Comparison of ENCODE assay signal across 9 mouse cellular contexts in the genomic region with DNA sequence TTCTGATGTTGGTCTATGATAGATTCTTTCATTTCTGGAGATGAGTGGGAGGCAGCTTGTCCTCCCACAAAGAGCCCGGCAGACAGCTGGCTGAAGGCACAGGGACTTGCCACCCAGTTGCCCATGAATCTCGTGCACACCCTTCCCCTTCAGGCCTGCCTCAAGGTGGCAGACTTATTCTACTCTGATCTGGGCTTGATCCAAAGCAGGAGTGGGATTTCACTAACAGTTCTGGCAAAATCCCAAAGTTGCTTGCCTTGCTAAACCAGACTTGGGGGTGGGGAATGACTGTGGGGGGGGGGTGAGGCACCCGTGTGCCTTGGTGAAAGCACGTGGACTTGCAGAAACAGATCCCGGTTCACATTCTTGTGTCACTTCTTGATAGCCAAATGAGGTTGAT. TPM values are rescaled to one million over a fixed set of nuclear protein-coding genes. Genes with fewer than 3 reads are reported as not detected.
DNase-seq lines count a peak whose midpoint lies in the region; ATAC-seq lines count a peak whose summit lies in the region.
"Had no signal": no experiment of that assay in that cellular context is flagged by ENCODE, and none has a peak within 500 bp of the region (broad histone marks: within the 10 kb centered on the region; RNA-seq: fewer than 3 reads in every experiment).

No protein-coding gene starts in this region.

- 37% methylated on average over 5 of the region's 5 CpGs for WGBS in neural tube, embryonic 11.5 days
- WGBS in forebrain, embryonic 14.5 days, result 18% methylated on average over 5 of the region's 5 CpGs
- WGBS in midbrain, embryonic 11.5 days, result 41% methylated on average over 5 of the region's 5 CpGs

- ATAC-seq in neural tube, embryonic 11.5 days (ENCODE audit: insufficient read depth, low FRiP score, low TSS enrichment), result no peak
- peak; percentile 72 for ATAC-seq in forebrain, embryonic 14.5 days
- ATAC-seq in midbrain, embryonic 11.5 days (ENCODE audit: low FRiP score), result no peak

- H3K36me3 ChIP-seq in neural tube, embryonic 11.5 days (ENCODE audit: control insufficient read depth, insufficient read depth, low read length), result no peaks in the 10 kb centered on the region
- H3K36me3 ChIP-seq in forebrain, embryonic 14.5 days (ENCODE audit: control insufficient read depth, insufficient read depth, low read length), result no peaks in the 10 kb centered on the region
- H3K36me3 ChIP-seq in midbrain, embryonic 11.5 days (ENCODE audit: control insufficient read depth, insufficient read depth, low read length), result no peaks in the 10 kb centered on the region

- H3K9me3 ChIP-seq in neural tube, embryonic 11.5 days (ENCODE audit: control insufficient read depth, low read length), result no peaks in the 10 kb centered on the region
- H3K9me3 ChIP-seq in forebrain, embryonic 14.5 days (replicated peaks; ENCODE audit: control insufficient read depth, low read length), result no peaks in the 10 kb centered on the region
- no peaks in the 10 kb centered on the region for H3K9me3 ChIP-seq in midbrain, embryonic 11.5 days (ENCODE audit: control insufficient read depth, low read length)
- H3K9me3 ChIP-seq: megakaryocyte, embryonic 14.5 days had no signal

- no peak overlapping the region for H3K4me2 ChIP-seq in neural tube, embryonic 11.5 days (ENCODE audit: low read depth)
- H3K4me2 ChIP-seq in forebrain, embryonic 14.5 days (ENCODE audit: low read length), result no peak overlapping the region
- no peak overlapping the region for H3K4me2 ChIP-seq in midbrain, embryonic 11.5 days

- H3K4me1 ChIP-seq in neural tube, embryonic 11.5 days (ENCODE audit: control insufficient read depth, insufficient read depth, low read length), result no peaks in the 10 kb centered on the region
- H3K4me1 ChIP-seq in forebrain, embryonic 14.5 days (ENCODE audit: control insufficient read depth, insufficient read depth, low read length), result no peaks in the 10 kb centered on the region; the same call in 1 of the 2 replicates
- H3K4me1 ChIP-seq in midbrain, embryonic 11.5 days (ENCODE audit: control insufficient read depth, insufficient read depth, low read length), result no peaks in the 10 kb centered on the region

- no peak overlapping the region for H3K9ac ChIP-seq in neural tube, embryonic 11.5 days (ENCODE audit: low read length)
- no peak overlapping the region for H3K9ac ChIP-seq in forebrain, embryonic 14.5 days (ENCODE audit: low read length)
- H3K9ac ChIP-seq in midbrain, embryonic 11.5 days (ENCODE audit: low read length), result no peak overlapping the region

- no peak overlapping the region for H3K27ac ChIP-seq in neural tube, embryonic 11.5 days (ENCODE audit: low read depth, low read length)
- H3K27ac ChIP-seq in forebrain, embryonic 14.5 days (ENCODE audit: low read depth, low read length), result no peak overlapping the region
- no peak overlapping the region for H3K27ac ChIP-seq in midbrain, embryonic 11.5 days (ENCODE audit: low read depth, low read length)

- H3K4me3 ChIP-seq in neural tube, embryonic 11.5 days (ENCODE audit: low read depth, low read length), result no peak overlapping the region
- H3K4me3 ChIP-seq in forebrain, embryonic 14.5 days (ENCODE audit: low read depth, low read length), result no peak overlapping the region
- no peak overlapping the region for H3K4me3 ChIP-seq in midbrain, embryonic 11.5 days (ENCODE audit: low read depth, low read length)
- H3K4me3 ChIP-seq: erythroblast, embryonic 14.5 days; megakaryocyte, embryonic 14.5 days had no signal

- DNase-seq in neural tube, embryonic 11.5 days (ENCODE audit: low spot score), result peak; percentile 48
- DNase-seq in neural tube, embryonic 10.5 days (ENCODE audit: extremely low spot score, low spot score), result no peak
- peak; percentile 36 for DNase-seq in brain, embryonic 18.5 days (ENCODE audit: low read depth, low spot score)
- DNase-seq in forebrain, embryonic 14.5 days (ENCODE audit: low spot score), result peak; percentile 93
- peak; percentile 60 for DNase-seq in kidney, postnatal 14 days
- peak; percentile 82 for DNase-seq in midbrain, embryonic 11.5 days (ENCODE audit: low spot score, missing footprints)
- no peak for DNase-seq in thymus, postnatal 36 days

- no peaks in the 10 kb centered on the region for H3K27me3 ChIP-seq in neural tube, embryonic 11.5 days (ENCODE audit: control insufficient read depth, insufficient read depth, low read length)
- no peaks in the 10 kb centered on the region for H3K27me3 ChIP-seq in forebrain, embryonic 14.5 days (replicated peaks; ENCODE audit: control insufficient read depth, insufficient read depth, low read length)
- no peaks in the 10 kb centered on the region for H3K27me3 ChIP-seq in midbrain, embryonic 11.5 days (ENCODE audit: control insufficient read depth, insufficient read depth, low read length)

RNA-seq across cellular contexts. Expression of a gene that starts 48.2 kb away (rescaled TPM):
- not detected in 2 replicates for polyA plus RNA-seq in neural tube, embryonic 11.5 days (2014; fragmentation: Nextera tagmentation; extraction: Ambion mirVana)
- 0.20 TPM in 1 of 2 replicates, not detected in the other for polyA plus RNA-seq in forebrain, embryonic 14.5 days (2014; fragmentation: Nextera tagmentation; extraction: Ambion mirVana)
- not detected in 2 replicates for polyA plus RNA-seq in midbrain, embryonic 11.5 days (2014; fragmentation: Nextera tagmentation; extraction: Ambion mirVana)
- polyA plus RNA-seq: erythroblast, embryonic 14.5 days had no signal

Comparison
In these comparisons a context has a peak if more than half of its experiments do, and no peak if none do; other contexts are left out.
1. DNase-seq: peak in neural tube, embryonic 11.5 days (single experiment), brain, embryonic 18.5 days (single experiment), forebrain, embryonic 14.5 days (single experiment), kidney, postnatal 14 days (single experiment) and midbrain, embryonic 11.5 days (single experiment); none in neural tube, embryonic 10.5 days (single experiment) and thymus, postnatal 36 days (0 of 2).